Mouse (Mus musculus): ENCODE results near the gene Cdk5rap3. TPM values are rescaled to one million over a fixed set of nuclear protein-coding genes. Genes with fewer than 3 reads are reported as not detected.

Cdk5rap3 gene
- total and polyA plus RNA-seq, 3 experiments, result 31.7 to 63.6 (median 59.3) TPM

DNA sequence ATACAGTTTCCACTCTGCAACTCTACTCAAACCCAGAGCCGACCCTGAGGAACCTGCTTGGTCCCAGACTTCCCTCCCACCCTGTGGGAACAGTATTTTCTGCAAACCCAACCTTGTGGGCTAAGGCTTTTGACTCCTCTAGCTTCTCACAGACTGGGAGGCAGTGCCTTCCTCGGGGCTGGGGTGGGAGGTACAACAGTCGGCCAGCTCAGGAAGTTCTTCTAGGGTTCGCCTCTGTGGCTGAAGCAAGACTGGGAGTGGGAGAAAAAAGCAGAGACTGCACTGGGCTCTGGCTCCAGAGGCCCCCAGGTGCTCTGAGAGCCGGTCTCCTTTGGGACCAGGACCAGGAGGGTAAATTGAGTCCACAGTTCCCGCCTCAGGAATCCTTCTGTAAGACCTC, 36.6 kb upstream of the Cdk5rap3 start:
- H3K27me3 ChIP-seq (ENCODE audit: insufficient read depth, low read length), result no peaks in the 10 kb centered on the region
- TF ChIP-seq POLR2AphosphoS5 (IDR thresholded peaks at IDR 0.05; ENCODE audit: insufficient replicate concordance, low read depth, low read length), result no peak
- no peak for TF ChIP-seq CTCF (IDR thresholded peaks at IDR 0.05; ENCODE audit: low read depth, low read length)
- TF ChIP-seq TAL1 (conservative IDR thresholded peaks at IDR 0.05; ENCODE audit: low read depth, low read length), result no peak
- no peak for TF ChIP-seq GATA2 (IDR thresholded peaks at IDR 0.05; ENCODE audit: borderline replicate concordance, low read depth, low read length)
- no peak for TF ChIP-seq GATA1 (IDR thresholded peaks at IDR 0.05; ENCODE audit: borderline replicate concordance, low read length)
- DNase-seq (ENCODE audit: low spot score) (no peak), ATAC-seq (ENCODE audit: extremely low read depth, insufficient number of reproducible peaks, low FRiP score, poor library complexity, severe bottlenecking) (no peak)
- peaks cover 97% of the 10 kb centered on the region for H3K36me3 ChIP-seq (replicated peaks)
- H3K9me3 ChIP-seq (replicated peaks), result no peaks in the 10 kb centered on the region
- no peak overlapping the region for H3K4me3 ChIP-seq (ENCODE audit: low read depth, low read length)
- H3K4me1 ChIP-seq (ENCODE audit: insufficient read depth, low read depth, low read length), result peaks cover 97% of the 10 kb centered on the region

DNA sequence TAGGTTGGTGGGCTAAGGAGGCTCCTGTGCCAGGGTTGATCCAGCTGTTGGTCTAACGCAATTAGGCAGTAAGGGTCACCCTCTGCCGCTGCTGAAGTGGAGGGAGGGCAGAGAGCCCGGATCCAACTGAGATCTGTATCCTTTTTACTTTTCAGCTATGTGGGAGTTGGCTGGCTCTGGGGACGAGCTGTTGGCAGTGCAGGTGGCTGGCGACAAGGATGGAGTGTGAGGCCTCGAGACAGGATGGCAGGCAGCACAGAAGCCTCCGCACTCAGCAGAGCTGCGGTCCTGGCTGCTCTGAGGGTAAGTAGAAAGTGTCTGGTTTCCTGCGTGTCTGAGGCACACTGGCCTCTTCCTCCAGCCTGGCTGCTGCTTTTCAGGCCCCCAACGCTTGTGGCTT, 36.1 kb upstream of the Cdk5rap3 start:
- H3K4me1 ChIP-seq (ENCODE audit: insufficient read depth, low read depth, low read length), result peaks cover 97% of the 10 kb centered on the region
- no peaks in the 10 kb centered on the region for H3K27me3 ChIP-seq (ENCODE audit: insufficient read depth, low read length)
- DNase-seq (ENCODE audit: low spot score), result no peak
- no peaks in the 10 kb centered on the region for H3K9me3 ChIP-seq (replicated peaks)
- H3K4me3 ChIP-seq (ENCODE audit: low read depth, low read length), result peak overlapping the region; percentile 7; the same call in 1 of the 2 replicates
- H3K36me3 ChIP-seq (replicated peaks), result peaks cover 96% of the 10 kb centered on the region
- peak; percentile 56; the same call in 1 of the 2 replicates for TF ChIP-seq POLR2AphosphoS5 (IDR thresholded peaks at IDR 0.05; ENCODE audit: insufficient replicate concordance, low read depth, low read length)
- TF ChIP-seq GATA1 (IDR thresholded peaks at IDR 0.05; ENCODE audit: borderline replicate concordance, low read length), result no peak
- no peak for ATAC-seq (ENCODE audit: extremely low read depth, insufficient number of reproducible peaks, low FRiP score, poor library complexity, severe bottlenecking)

DNA sequence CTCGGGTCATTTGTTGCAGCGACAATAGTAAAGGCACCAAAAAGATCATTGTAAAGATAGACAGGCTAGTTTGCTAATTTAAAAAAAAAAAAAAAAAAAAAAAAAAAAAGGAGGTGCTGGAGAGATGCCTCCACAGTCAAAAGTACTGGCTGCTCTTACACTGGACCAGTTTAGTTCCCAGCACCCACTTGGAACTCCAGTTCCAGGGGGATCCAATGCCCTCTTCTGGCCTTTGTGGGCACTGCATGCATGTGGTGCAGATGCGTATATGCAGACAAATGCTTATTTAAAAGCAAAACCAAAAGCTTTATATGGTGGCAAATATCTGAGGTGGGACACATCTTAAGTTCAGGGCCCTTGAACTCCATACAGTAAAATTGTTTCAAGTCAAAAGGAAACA, 34.5 kb upstream of the Cdk5rap3 start:
- H3K36me3 ChIP-seq (replicated peaks), result peaks cover 92% of the 10 kb centered on the region
- no peaks in the 10 kb centered on the region for H3K9me3 ChIP-seq (replicated peaks)
- H3K4me1 ChIP-seq (ENCODE audit: insufficient read depth, low read depth, low read length), result peaks cover 95% of the 10 kb centered on the region
- DNase-seq (ENCODE audit: low spot score) (no peak), ATAC-seq (ENCODE audit: extremely low read depth, insufficient number of reproducible peaks, low FRiP score, poor library complexity, severe bottlenecking) (no peak)
- no peak overlapping the region for H3K4me3 ChIP-seq (ENCODE audit: low read depth, low read length)
- TF ChIP-seq CTCF (IDR thresholded peaks at IDR 0.05; ENCODE audit: low read depth, low read length) (no peak), GATA1 (IDR thresholded peaks at IDR 0.05; ENCODE audit: borderline replicate concordance, low read length) (no peak), GATA2 (IDR thresholded peaks at IDR 0.05; ENCODE audit: borderline replicate concordance, low read depth, low read length) (no peak), POLR2AphosphoS5 (IDR thresholded peaks at IDR 0.05; ENCODE audit: insufficient replicate concordance, low read depth, low read length) (no peak), TAL1 (conservative IDR thresholded peaks at IDR 0.05; ENCODE audit: low read depth, low read length) (no peak)
- H3K27me3 ChIP-seq (ENCODE audit: insufficient read depth, low read length), result no peaks in the 10 kb centered on the region

DNA sequence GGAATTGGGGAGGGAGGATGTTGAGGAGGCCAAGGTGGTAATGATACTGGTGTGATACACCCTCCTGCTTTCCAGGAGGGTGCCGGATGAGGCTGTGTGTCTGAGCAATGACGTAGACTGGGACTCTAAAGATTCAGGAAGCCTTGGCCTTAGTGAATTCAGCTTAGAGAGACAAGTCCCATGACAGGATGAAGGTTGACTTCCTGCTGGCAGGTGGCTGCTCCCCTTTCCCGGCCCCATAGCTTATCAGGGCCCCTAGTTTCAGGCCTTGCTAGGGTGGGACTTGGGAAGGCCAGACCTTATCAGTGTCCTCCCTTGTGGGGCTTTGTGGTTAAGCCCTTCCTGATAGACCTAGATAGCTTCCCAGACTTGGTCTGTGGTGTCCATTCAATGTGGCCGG, 31.6 kb upstream of the Cdk5rap3 start:
- Histone ChIP-seq H3K9me3 (replicated peaks) (no peaks in the 10 kb centered on the region), H3K36me3 (replicated peaks) (peaks cover 72% of the 10 kb centered on the region), H3K4me1 (ENCODE audit: insufficient read depth, low read depth, low read length) (peaks cover 88% of the 10 kb centered on the region), H3K27me3 (ENCODE audit: insufficient read depth, low read length) (no peaks in the 10 kb centered on the region), H3K4me3 (ENCODE audit: low read depth, low read length) (peak overlapping the region; percentile 64; the same call in 1 of the 2 replicates)
- TF ChIP-seq TAL1 (conservative IDR thresholded peaks at IDR 0.05; ENCODE audit: low read depth, low read length), result peak; percentile 99
- TF ChIP-seq GATA2 (IDR thresholded peaks at IDR 0.05; ENCODE audit: borderline replicate concordance, low read depth, low read length), result peak; percentile 63; the same call in 1 of the 2 replicates
- TF ChIP-seq CTCF (IDR thresholded peaks at IDR 0.05; ENCODE audit: low read depth, low read length), result no peak
- peak; percentile 70 for ATAC-seq (ENCODE audit: extremely low read depth, insufficient number of reproducible peaks, low FRiP score, poor library complexity, severe bottlenecking)
- peak; percentile 81 for DNase-seq (ENCODE audit: low spot score)

DNA sequence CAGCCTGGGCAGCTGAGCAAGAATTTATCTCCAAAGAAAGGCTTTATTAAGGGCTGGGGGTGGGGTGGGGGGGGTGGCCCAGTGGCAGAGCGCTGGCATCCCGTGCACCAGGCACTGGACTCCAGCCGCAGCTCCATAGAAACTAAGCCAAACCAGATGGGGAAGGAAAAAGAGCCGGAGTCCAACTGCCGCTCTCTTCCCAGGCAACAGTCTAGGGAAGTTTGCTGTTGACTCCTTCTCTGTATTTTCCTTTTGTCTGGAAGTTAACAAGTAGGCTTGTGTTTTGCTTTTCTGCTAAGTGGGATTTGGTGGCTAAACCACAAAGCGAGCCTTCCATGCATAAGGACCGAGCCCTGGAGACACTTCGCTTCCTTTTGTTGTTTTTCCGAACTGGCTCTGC, 30.2 kb upstream of the Cdk5rap3 start:
- H3K9me3 ChIP-seq (replicated peaks), result no peaks in the 10 kb centered on the region
- H3K36me3 ChIP-seq (replicated peaks), result peaks cover 69% of the 10 kb centered on the region
- DNase-seq (ENCODE audit: low spot score) (no peak), ATAC-seq (ENCODE audit: extremely low read depth, insufficient number of reproducible peaks, low FRiP score, poor library complexity, severe bottlenecking) (no peak)
- TF ChIP-seq GATA1 (IDR thresholded peaks at IDR 0.05; ENCODE audit: borderline replicate concordance, low read length) (no peak), GATA2 (IDR thresholded peaks at IDR 0.05; ENCODE audit: borderline replicate concordance, low read depth, low read length) (no peak), POLR2AphosphoS5 (IDR thresholded peaks at IDR 0.05; ENCODE audit: insufficient replicate concordance, low read depth, low read length) (no peak), CTCF (IDR thresholded peaks at IDR 0.05; ENCODE audit: low read depth, low read length) (no peak), TAL1 (conservative IDR thresholded peaks at IDR 0.05; ENCODE audit: low read depth, low read length) (no peak)
- H3K4me3 ChIP-seq (ENCODE audit: low read depth, low read length), result peak overlapping the region; percentile 84
- H3K4me1 ChIP-seq (ENCODE audit: insufficient read depth, low read depth, low read length), result peaks cover 87% of the 10 kb centered on the region
- no peaks in the 10 kb centered on the region for H3K27me3 ChIP-seq (ENCODE audit: insufficient read depth, low read length)

DNA sequence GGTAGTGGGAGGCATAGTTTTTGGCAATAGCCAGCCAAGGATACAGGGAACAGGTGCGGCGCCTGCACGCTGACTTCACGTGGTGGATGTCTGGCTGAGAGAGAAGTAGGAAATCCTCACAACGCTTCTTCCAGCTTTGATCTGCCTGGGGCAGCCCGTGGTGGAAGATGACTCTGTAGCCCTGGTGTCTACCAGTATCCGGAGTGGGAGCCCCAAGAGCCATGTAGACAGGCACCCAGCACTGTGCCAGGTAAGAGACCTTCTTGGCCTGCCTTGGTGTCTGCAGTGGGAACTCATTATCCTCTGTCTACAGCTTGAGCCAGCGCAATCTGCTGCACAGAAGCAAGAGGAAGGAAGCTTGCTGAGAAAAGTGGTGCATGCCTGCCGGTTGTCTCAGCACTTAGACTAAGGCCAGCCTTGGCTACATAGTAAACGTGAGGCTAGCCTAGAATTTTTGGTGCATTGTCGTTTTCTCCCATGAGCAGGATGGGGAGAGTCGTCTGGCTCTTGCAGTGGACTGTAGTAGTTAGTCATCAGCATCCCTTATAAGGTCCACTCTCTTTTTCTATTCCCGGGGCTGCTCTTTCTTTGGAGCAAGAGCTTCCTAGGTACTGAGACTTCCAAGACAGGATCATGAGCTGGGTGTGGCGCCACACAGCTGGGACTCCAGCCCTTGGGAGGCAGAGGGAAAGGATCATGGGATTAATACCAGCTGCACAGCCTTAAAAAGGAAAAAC, 28.7 kb upstream of the Cdk5rap3 start:
- Histone ChIP-seq H3K36me3 (replicated peaks) (peaks cover 68% of the 10 kb centered on the region), H3K4me1 (ENCODE audit: insufficient read depth, low read depth, low read length) (peaks cover 88% of the 10 kb centered on the region), H3K27me3 (ENCODE audit: insufficient read depth, low read length) (no peaks in the 10 kb centered on the region), H3K9me3 (replicated peaks) (no peaks in the 10 kb centered on the region), H3K4me3 (ENCODE audit: low read depth, low read length) (peak overlapping the region; percentile 84)
- ATAC-seq (ENCODE audit: extremely low read depth, insufficient number of reproducible peaks, low FRiP score, poor library complexity, severe bottlenecking) (no peak), DNase-seq (ENCODE audit: low spot score) (no peak)
- TF ChIP-seq GATA2 (IDR thresholded peaks at IDR 0.05; ENCODE audit: borderline replicate concordance, low read depth, low read length) (no peak), TAL1 (conservative IDR thresholded peaks at IDR 0.05; ENCODE audit: low read depth, low read length) (no peak), POLR2AphosphoS5 (IDR thresholded peaks at IDR 0.05; ENCODE audit: insufficient replicate concordance, low read depth, low read length) (no peak), GATA1 (IDR thresholded peaks at IDR 0.05; ENCODE audit: borderline replicate concordance, low read length) (no peak), CTCF (IDR thresholded peaks at IDR 0.05; ENCODE audit: low read depth, low read length) (no peak)
